Mouse (Mus musculus) kidney, adult 2 months (tissue): ENCODE results near the gene Kcnk10.

ENCODE experiments used
- CTCF ChIP-seq: fragments of 200-500 bp; conservative IDR thresholded peaks from 2 replicates; pipeline ENCODE4 v1.5.1; 2011; ENCODE audit warnings: low read depth, mild to moderate bottlenecking, control low read depth, low read length, moderate library complexity, mixed read lengths; ENCODE audit not compliant: insufficient read depth, insufficient read length
- POLR2A ChIP-seq: fragments of 200-500 bp; IDR thresholded peaks from one replicate; pipeline ENCODE4 v1.6.1; 2011; ENCODE audit warnings: low read depth, low read length, control low read depth

GRCm38 (mm10) chr12:98615746-98616145 lies 37.6 kb upstream of the Kcnk10 start:
- TF ChIP-seq CTCF (no peak), POLR2A (no peak)
